Comparison of ENCODE assay signal across 9 mouse cellular contexts in the genomic region with DNA sequence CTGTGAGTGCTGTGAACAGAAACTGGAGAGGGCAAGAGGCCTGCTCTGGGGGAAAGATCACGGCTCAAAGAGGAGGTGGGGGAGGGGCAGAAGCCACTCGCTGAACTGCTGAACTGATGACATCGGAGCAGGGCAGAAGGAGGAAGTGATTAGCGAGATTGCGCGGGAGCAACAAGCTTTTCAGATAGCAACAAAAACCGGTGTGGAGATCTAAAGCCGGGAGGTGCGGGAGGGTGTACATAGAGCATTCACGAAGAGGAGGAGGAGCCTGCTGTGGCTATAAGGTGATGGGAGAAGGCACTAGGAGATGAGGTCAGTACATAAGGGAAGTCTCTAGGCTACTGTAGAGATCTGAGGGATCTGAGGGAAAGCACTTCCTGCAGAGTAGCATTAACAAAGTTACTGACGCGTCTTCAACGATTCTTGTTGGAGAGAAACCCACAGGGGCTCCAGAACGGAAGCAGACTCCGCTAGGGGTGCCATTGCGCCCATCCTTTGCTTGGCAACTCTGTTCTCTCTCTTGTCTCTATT. TPM values are rescaled to one million over a fixed set of nuclear protein-coding genes. Genes with fewer than 3 reads are reported as not detected.
DNase-seq lines count a peak whose midpoint lies in the region; ATAC-seq and TF ChIP-seq lines count a peak whose summit lies in the region.
"Had no signal": no experiment of that assay in that cellular context is flagged by ENCODE, and none has a peak within 500 bp of the region (broad histone marks: within the 10 kb centered on the region; RNA-seq: fewer than 3 reads in every experiment).

A gene (plus strand): TSS at position 206 of the 531 bp plus-strand sequence.

- H3K4me3 ChIP-seq in forebrain, postnatal 0 days (ENCODE audit: low read depth, low read length) = peak within 1 kb of the TSS; percentile 17
- H3K4me3 ChIP-seq in hindbrain, embryonic 14.5 days (replicated peaks; ENCODE audit: low read length) = peak within 1 kb of the TSS; percentile 25
- peak within 1 kb of the TSS; percentile 44 for H3K4me3 ChIP-seq in liver, embryonic 11.5 days (ENCODE audit: low read depth, low read length)
- H3K4me3 ChIP-seq in midbrain, postnatal 0 days (ENCODE audit: low read depth, low read length) = peak within 1 kb of the TSS; percentile 28
- H3K4me3 ChIP-seq in thymus, adult 2 months (ENCODE audit: control insufficient read depth, insufficient read depth, low read length) = peak within 1 kb of the TSS; percentile 29

- no peaks in the 10 kb centered on the region for H3K9me3 ChIP-seq in forebrain, postnatal 0 days (ENCODE audit: low read length)
- no peaks in the 10 kb centered on the region for H3K9me3 ChIP-seq in hindbrain, embryonic 14.5 days (ENCODE audit: control insufficient read depth, low read length)
- H3K9me3 ChIP-seq in liver, embryonic 11.5 days (ENCODE audit: control insufficient read depth, low read length) = no peaks in the 10 kb centered on the region
- no peaks in the 10 kb centered on the region for H3K9me3 ChIP-seq in midbrain, postnatal 0 days (ENCODE audit: low read length)
- H3K9me3 ChIP-seq: G1E had no signal

- H3K27ac ChIP-seq in forebrain, postnatal 0 days (ENCODE audit: low read depth, low read length) = no peak within 1 kb of the TSS
- no peak within 1 kb of the TSS for H3K27ac ChIP-seq in hindbrain, embryonic 14.5 days
- peak within 1 kb of the TSS; percentile 19; the same call in 1 of the 2 replicates for H3K27ac ChIP-seq in liver, embryonic 11.5 days (ENCODE audit: low read depth, low read length)
- no peak within 1 kb of the TSS for H3K27ac ChIP-seq in midbrain, postnatal 0 days (ENCODE audit: low read depth, low read length)
- peak within 1 kb of the TSS; percentile 35 for H3K27ac ChIP-seq in thymus, adult 2 months (ENCODE audit: control insufficient read depth, insufficient read depth, low read length)

- H3K4me2 ChIP-seq in forebrain, postnatal 0 days (ENCODE audit: low read depth) = peak within 1 kb of the TSS; percentile 35
- peak within 1 kb of the TSS; percentile 47 for H3K4me2 ChIP-seq in hindbrain, embryonic 14.5 days (replicated peaks)
- H3K4me2 ChIP-seq in liver, embryonic 11.5 days = peak within 1 kb of the TSS; percentile 71
- H3K4me2 ChIP-seq in midbrain, postnatal 0 days (ENCODE audit: low read depth, low read length, poor library complexity, severe bottlenecking) = peak within 1 kb of the TSS; percentile 50

- H3K36me3 ChIP-seq in forebrain, postnatal 0 days (ENCODE audit: insufficient read depth) = no peaks in the 10 kb centered on the region
- no peaks in the 10 kb centered on the region for H3K36me3 ChIP-seq in hindbrain, embryonic 14.5 days (replicated peaks; ENCODE audit: control insufficient read depth, insufficient read depth)
- no peaks in the 10 kb centered on the region for H3K36me3 ChIP-seq in liver, embryonic 11.5 days (ENCODE audit: control insufficient read depth, insufficient read depth, low read length)
- H3K36me3 ChIP-seq in midbrain, postnatal 0 days (ENCODE audit: insufficient read depth, low read length) = no peaks in the 10 kb centered on the region
- H3K36me3 ChIP-seq in thymus, adult 2 months (ENCODE audit: control insufficient read depth, insufficient read depth, low read length) = no peaks in the 10 kb centered on the region
- H3K36me3 ChIP-seq: G1E had no signal

- ATAC-seq in forebrain, postnatal 0 days = peak; percentile 27; the same call in 1 of the 2 replicates
- 0 out of 2 replicates have a peak, but pooled peaks have one; percentile 57 for ATAC-seq in hindbrain, embryonic 14.5 days (ENCODE audit: low FRiP score)
- peak; percentile 74 for ATAC-seq in liver, embryonic 11.5 days (replicated peaks; ENCODE audit: low FRiP score)
- ATAC-seq in midbrain, postnatal 0 days (ENCODE audit: low FRiP score) = no peak

- WGBS in forebrain, postnatal 0 days = 13% methylated on average over 16 of the region's 16 CpGs
- 8% methylated on average over 16 of the region's 16 CpGs for WGBS in hindbrain, embryonic 14.5 days
- 4% methylated on average over 16 of the region's 16 CpGs for WGBS in liver, embryonic 11.5 days
- 8% methylated on average over 16 of the region's 16 CpGs for WGBS in midbrain, postnatal 0 days
- under 1% methylated on average over 16 of the region's 16 CpGs for WGBS in thymus, adult 2 months

- H3K27me3 ChIP-seq in forebrain, postnatal 0 days (ENCODE audit: insufficient read depth, low read length) = no peaks in the 10 kb centered on the region
- no peaks in the 10 kb centered on the region for H3K27me3 ChIP-seq in hindbrain, embryonic 14.5 days (ENCODE audit: control insufficient read depth, insufficient read depth, low read length)
- H3K27me3 ChIP-seq in liver, embryonic 11.5 days (replicated peaks; ENCODE audit: control insufficient read depth, insufficient read depth, low read length) = no peaks in the 10 kb centered on the region
- no peaks in the 10 kb centered on the region for H3K27me3 ChIP-seq in midbrain, postnatal 0 days (ENCODE audit: insufficient read depth, low read length)
- no peaks in the 10 kb centered on the region for H3K27me3 ChIP-seq in thymus, adult 2 months (ENCODE audit: control insufficient read depth, insufficient read depth, low read length)

- peak; percentile 4 for DNase-seq in cerebellum, adult 9-10 months
- no peak for DNase-seq in cerebellum, postnatal 36 days
- peak; percentile 47 for DNase-seq in adipocyte (ENCODE audit: low spot score)
- DNase-seq in forebrain, postnatal 0 days = peak; percentile 26
- peak; percentile 33 for DNase-seq in hindbrain, embryonic 14.5 days (ENCODE audit: low spot score)
- peak; percentile 67 for DNase-seq in liver, embryonic 11.5 days (ENCODE audit: low spot score)
- peak; percentile 49 for DNase-seq in midbrain, postnatal 0 days (ENCODE audit: low spot score)
- DNase-seq in thymus, adult 2 months = peak; percentile 76

- no peak within 1 kb of the TSS for H3K9ac ChIP-seq in forebrain, postnatal 0 days
- H3K9ac ChIP-seq in hindbrain, embryonic 14.5 days = 0 out of 2 replicates have a peak within 1 kb of the TSS, but pooled peaks have one; percentile 38
- peak within 1 kb of the TSS; percentile 40; the same call in 1 of the 2 replicates for H3K9ac ChIP-seq in liver, embryonic 11.5 days (ENCODE audit: low read depth, low read length)
- no peak within 1 kb of the TSS for H3K9ac ChIP-seq in midbrain, postnatal 0 days (replicated peaks; ENCODE audit: low read length, poor library complexity, severe bottlenecking)

- TF ChIP-seq CTCF in forebrain, postnatal 0 days (IDR thresholded peaks at IDR 0.05; ENCODE audit: low read depth) = peak; percentile 38
- TF ChIP-seq CTCF in midbrain, postnatal 0 days (IDR thresholded peaks at IDR 0.05) = peak; percentile 43
- TF ChIP-seq CTCF in thymus, adult 2 months (IDR thresholded peaks at IDR 0.05; ENCODE audit: borderline replicate concordance, control insufficient read depth, extremely low read depth, insufficient read depth, low read length, poor library complexity) = 0 out of 2 replicates have a peak, but pooled peaks have one; percentile 13

- TF ChIP-seq POLR2A in thymus, adult 2 months (IDR thresholded peaks at IDR 0.05; ENCODE audit: control insufficient read depth, extremely low read depth, insufficient read depth, low read length, poor library complexity) = no peak

- no peaks in the 10 kb centered on the region for H3K4me1 ChIP-seq in forebrain, postnatal 0 days (ENCODE audit: insufficient read depth)
- H3K4me1 ChIP-seq in hindbrain, embryonic 14.5 days (replicated peaks; ENCODE audit: control insufficient read depth, insufficient read depth, low read length) = no peaks in the 10 kb centered on the region
- peaks cover 9% of the 10 kb centered on the region for H3K4me1 ChIP-seq in liver, embryonic 11.5 days (replicated peaks; ENCODE audit: control insufficient read depth, insufficient read depth, low read length)
- H3K4me1 ChIP-seq in midbrain, postnatal 0 days (ENCODE audit: insufficient read depth, low read length) = no peaks in the 10 kb centered on the region
- peaks cover 3% of the 10 kb centered on the region for H3K4me1 ChIP-seq in thymus, adult 2 months (replicated peaks; ENCODE audit: control insufficient read depth, insufficient read depth, low read length)

RNA-seq across cellular contexts. Expression of the gene that starts here (rescaled TPM):
- total RNA-seq in forebrain, postnatal 0 days (2014; rRNA removed) = not detected in 2 replicates
- not detected in 2 replicates for polyA plus RNA-seq in forebrain, postnatal 0 days (2015; fragmentation: Nextera tagmentation; extraction: Ambion mirVana)
- 0.20 TPM in 1 of 2 replicates, not detected in the other for polyA plus RNA-seq in hindbrain, embryonic 14.5 days (2014; fragmentation: Nextera tagmentation; extraction: Ambion mirVana)
- polyA plus RNA-seq in liver, embryonic 11.5 days (2014; fragmentation: Nextera tagmentation; extraction: Ambion mirVana) = 18.0 and 22.0 TPM in 2 replicates
- 0.88 TPM in 1 of 2 replicates, not detected in the other for total RNA-seq in midbrain, postnatal 0 days (2014; rRNA removed)
- 0.16 and 0.40 TPM in 2 replicates for polyA plus RNA-seq in midbrain, postnatal 0 days (2015; fragmentation: Nextera tagmentation; extraction: Ambion mirVana)
- not detected in 2 replicates for polyA plus RNA-seq in thymus, adult 2 months (2012; rRNA removed)
- total RNA-seq: G1E had no signal
- polyA plus RNA-seq: G1E had no signal

Comparison
In these comparisons a context has a peak if more than half of its experiments do, and no peak if none do; other contexts are left out.
1. RNA of the gene that starts here (polyA plus RNA-seq): 18.0 to 22.0 TPM in liver, embryonic 11.5 days; 0.20 TPM in hindbrain, embryonic 14.5 days, 0.16 to 0.40 TPM in midbrain, postnatal 0 days, not detected in thymus, adult 2 months and not detected in forebrain, postnatal 0 days; every median in the first group is over 10 times any median in the second.
2. DNase-seq: peak in cerebellum, adult 9-10 months (single experiment), adipocyte (single experiment) and liver, embryonic 11.5 days (single experiment); none in cerebellum, postnatal 36 days (0 of 2).
3. Peak in DNase-seq, ATAC-seq, H3K4me3 ChIP-seq and H3K4me2 ChIP-seq in forebrain, postnatal 0 days; RNA of the gene not detected or under 1 TPM.
4. Peak in DNase-seq, ATAC-seq, H3K4me3 ChIP-seq, H3K9ac ChIP-seq and H3K4me2 ChIP-seq in hindbrain, embryonic 14.5 days; RNA of the gene not detected or under 1 TPM.
5. Peak in DNase-seq, H3K4me3 ChIP-seq and H3K4me2 ChIP-seq in midbrain, postnatal 0 days; RNA of the gene not detected or under 1 TPM.
6. Peak in DNase-seq, H3K4me3 ChIP-seq and H3K27ac ChIP-seq in thymus, adult 2 months; RNA of the gene not detected or under 1 TPM.
7. Peak in every context shown above with its lines, with median percentiles within 50 percentile points of each other: H3K4me2 ChIP-seq, H3K4me3 ChIP-seq and CTCF ChIP-seq.